Mouse (Mus musculus): ENCODE data around the gene Csnk1g2. TPM values are rescaled to one million over a fixed set of nuclear protein-coding genes. Genes with fewer than 3 reads are reported as not detected.
"Not testable (repeated sequence)": the region's sequence is repeated elsewhere in the genome, so short reads cannot be mapped to it uniquely, and the experiment has no call there.

Gene Csnk1g2
- polyA plus RNA-seq, 1 experiment: 252 TPM

DNA sequence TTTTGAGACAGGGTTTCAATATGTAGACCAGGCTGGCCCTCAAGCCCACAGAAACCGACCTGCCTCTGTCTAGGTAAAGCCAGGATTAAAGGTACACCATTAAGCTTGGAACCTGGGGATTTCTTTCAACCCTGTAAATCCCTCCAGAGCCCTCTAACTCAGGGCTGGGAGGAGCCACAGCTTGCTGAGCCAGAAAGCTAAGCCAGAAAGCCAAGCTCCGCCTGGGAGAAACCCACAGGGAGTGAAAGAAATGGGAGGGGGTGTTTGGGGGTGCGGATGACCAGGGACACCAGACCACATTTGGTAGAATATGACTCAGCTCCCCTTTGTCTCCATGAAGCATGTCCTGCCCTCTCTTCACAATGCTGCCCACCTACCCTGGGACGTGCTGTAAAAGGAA, 26.3 kb upstream of the Csnk1g2 start:
- no peak for DNase-seq (ENCODE audit: extremely low spot score in 1 of 2, low spot score in 1 of 2)

DNA sequence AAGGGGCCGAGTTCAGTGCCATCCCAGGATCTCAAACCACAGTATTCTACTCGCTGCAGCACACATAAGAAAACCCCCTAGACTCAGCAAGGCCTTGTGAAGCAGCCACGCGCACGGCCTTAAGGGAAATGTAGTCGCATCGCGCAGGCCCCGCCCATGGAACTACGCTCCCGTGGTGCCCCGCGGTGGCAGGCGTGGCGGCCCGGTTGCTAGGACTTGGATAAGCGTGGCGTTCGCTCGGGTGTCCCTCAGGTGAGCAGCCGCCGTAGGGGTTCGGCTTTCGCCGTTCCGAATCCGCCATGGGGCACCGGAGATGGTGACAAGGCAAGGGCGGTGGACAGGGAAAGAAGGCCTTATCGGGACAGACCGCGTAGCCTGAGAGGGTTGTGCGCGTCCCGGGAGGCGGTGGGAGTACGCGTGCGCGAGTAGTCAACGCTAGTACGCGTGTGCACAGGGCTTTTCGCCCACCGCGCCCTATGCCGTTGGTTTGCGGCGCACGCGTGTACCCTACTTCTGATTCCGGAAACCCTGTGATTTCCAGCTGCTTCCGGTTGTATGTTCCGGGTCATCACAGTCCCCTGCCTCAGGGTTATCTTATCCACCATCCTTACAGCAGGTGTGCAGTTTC, 19.8 kb upstream of the Csnk1g2 start, which contains the start of the genes Scamp4 and Adat3:
Scamp4 (plus strand) TSS at position 175 of the 628 bp plus-strand sequence.
Adat3 (plus strand) TSS at position 183 of the 628 bp plus-strand sequence.
- DNase-seq (ENCODE audit: extremely low spot score in 1 of 2, low spot score in 1 of 2): peak; percentile 93 to 96

DNA sequence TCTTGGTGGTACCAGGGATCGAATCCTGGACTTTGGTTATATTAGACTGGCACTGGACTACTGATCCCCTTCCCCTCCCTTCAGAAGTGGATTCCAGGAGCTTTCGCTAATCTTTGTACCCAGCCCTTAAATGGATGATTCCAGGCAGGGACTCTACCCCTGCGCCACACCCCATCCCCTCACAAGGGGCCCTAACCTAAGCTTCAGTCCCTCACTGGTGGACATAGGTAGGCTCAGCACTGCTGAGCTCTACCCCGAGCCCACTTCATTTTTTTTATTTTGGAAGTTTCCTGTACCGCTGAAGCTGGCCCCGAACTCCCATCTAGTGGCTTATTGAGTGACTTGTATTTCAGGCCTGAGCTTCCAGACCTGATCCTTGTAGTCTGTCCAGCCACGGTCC, 19.3 kb upstream of the Csnk1g2 start:
- DNase-seq (ENCODE audit: extremely low spot score in 1 of 2, low spot score in 1 of 2): no peak

DNA sequence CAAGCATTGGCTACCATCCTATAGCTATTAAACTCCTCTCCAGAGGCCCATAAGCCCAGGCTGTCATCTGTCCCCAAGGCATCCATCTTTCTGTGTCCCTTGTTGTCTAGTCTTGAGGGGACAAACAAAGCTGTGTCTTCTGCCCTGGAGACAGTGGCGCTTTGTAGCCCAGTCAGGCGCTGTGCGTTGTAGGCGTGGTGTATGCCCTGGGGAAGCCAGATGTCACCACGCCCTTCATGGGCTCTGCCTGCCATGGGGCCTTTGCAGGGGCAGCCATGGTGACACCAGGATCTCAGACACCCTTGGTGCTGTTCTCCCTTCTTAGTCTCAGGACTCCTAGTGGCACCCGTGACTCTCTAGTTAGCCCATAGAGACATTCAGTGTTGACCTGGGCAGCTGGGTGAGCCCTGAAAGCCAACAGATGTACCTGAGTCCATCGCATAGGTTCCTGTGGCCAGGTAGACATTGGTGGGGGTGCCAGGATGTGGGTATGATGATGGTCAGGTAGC, 18.6 kb upstream of the Csnk1g2 start:
- no peak for DNase-seq (ENCODE audit: extremely low spot score in 1 of 2, low spot score in 1 of 2)

DNA sequence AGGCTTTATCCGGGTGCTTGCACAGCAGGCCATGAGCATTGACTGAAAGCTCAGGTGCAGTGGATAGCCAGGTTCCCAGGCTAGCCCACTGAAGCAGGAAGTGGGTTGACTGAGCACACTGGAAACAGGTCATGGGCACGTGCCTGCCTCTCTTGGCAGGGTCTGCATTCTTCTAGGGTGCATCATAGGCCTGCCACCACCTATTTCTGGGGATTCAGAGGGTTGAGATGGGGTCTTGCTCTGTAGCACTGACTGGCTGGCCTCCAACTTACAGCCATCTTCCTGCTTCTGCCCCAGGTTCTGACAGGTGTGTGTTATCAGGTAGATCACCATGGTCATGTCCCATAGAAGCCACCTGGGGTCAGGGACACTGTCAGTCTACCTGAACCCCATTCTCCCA, 17.6 kb upstream of the Csnk1g2 start:
- no peak for DNase-seq (ENCODE audit: extremely low spot score in 1 of 2, low spot score in 1 of 2)

DNA sequence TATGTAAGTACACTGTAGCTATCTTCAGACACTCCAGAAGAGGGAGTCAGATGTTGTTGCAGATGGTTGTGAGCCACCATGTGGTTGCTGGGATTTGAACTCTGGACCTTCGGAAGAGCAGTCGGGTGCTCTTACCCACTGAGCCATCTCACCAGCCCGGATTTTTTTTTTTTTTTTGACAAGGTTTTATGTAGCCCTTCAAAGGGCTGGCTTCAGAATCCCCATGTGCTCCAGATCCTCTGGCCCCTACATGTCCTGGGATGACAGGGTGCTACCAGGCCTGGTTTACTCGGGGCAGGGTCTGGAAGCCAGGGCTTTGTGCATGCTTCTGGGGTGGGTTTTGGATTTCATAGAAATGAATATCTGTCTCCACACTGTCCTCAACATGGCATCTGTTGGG, 16.9 kb upstream of the Csnk1g2 start, which contains the start of gene Gm49322:
Gm49322 (plus strand) TSS at position 301 of the 400 bp plus-strand sequence.
- DNase-seq (ENCODE audit: extremely low spot score in 1 of 2, low spot score in 1 of 2): not testable (repeated sequence)

DNA sequence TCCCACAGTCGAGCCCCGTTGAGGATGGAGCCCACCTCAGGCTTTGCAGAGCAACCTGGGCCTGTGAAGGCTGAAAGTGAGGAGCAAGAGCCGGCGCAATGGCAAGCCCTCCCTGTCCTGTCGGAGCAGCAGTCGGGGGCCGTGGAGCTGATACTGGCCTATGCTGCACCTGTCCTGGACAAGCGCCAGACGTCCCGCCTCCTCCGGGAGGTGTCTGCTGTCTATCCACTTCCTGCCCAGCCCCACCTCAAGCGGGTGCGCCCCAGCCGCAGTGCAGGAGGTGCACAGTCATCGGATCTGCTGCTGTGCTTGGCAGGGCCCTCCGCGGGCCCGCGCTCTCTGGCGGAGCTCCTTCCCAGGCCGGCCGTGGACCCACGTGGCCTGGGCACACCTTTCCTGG, 16.3 kb upstream of the Csnk1g2 start:
- DNase-seq (ENCODE audit: extremely low spot score in 1 of 2, low spot score in 1 of 2): no peak

DNA sequence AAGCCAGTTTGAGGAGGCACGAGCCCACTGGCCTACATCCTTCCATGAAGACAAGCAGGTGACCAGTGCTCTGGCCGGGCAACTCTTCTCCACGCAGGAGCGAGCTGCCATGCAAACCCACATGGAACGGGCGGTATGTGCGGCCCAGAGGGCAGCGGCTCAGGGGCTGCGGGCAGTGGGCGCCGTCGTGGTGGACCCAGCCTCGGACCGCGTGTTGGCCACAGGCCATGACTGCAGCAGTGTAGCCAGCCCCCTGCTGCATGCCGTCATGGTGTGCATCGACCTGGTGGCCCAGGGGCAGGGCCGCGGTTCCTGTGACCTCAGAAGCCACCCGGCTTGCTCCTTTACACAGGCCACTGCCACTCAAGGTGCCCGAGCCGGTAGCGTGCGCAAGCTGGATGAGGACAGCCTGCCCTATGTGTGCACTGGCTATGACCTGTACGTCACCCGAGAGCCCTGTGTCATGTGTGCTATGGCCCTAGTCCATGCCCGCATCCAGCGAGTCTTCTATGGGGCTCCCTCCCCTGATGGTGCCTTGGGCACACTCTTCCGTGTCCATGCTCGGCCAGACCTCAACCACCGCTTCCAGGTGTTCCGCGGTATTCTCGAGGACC, 15.8 kb upstream of the Csnk1g2 start:
- no peak for DNase-seq (ENCODE audit: extremely low spot score in 1 of 2, low spot score in 1 of 2)

DNA sequence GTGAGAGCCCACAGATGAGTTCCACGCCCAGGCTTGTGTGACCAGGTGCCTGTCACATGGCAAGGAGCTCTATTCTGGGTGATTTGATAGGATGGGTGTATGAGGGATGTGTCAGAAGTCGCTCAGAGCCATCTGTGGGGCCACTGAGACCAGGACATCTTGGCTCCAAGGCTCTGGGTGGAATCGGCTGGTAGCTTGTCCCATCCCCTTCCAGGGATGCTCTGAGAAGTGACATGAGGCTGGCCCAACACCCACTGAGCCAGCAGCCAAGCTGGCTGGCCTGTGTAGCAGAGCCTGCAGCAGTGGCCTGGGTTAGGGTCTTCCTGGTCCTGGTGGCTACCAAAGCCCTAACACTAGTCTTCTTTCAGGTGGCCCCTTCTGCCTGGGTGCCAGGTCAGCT, 14.2 kb upstream of the Csnk1g2 start:
- DNase-seq (ENCODE audit: extremely low spot score in 1 of 2, low spot score in 1 of 2): no peak

DNA sequence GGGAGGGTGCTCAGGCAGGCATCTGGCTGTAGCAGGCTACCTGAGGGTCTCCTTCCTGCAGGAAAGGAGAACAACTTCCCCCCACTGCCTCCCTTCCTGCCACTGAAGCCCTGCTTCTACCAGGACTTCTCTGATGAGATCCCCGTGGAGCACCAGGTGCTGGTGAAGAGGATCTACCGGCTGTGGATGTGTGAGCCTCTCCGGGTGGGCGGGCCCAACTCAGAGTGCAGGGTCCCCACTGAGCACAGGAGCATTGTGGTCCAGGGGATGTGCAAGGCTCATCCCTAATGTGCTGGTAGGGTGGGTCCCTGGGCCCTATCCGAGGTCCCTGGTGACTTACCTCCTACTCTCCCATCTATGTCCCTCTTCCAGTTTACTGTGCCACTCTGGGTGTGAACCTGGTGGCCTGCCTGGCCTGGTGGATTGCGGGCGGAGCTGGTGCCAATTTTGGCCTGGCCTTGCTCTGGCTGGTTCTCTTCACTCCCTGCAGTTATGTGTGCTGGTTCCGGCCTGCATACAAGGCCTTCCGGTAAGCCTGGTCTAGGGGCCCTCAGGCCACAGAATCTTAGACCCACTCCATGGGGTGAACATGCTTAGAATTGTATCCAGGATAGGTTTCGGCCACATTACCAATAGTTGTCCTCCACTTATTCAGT, 13.2 kb upstream of the Csnk1g2 start:
- no peak for DNase-seq (ENCODE audit: extremely low spot score in 1 of 2, low spot score in 1 of 2)

DNA sequence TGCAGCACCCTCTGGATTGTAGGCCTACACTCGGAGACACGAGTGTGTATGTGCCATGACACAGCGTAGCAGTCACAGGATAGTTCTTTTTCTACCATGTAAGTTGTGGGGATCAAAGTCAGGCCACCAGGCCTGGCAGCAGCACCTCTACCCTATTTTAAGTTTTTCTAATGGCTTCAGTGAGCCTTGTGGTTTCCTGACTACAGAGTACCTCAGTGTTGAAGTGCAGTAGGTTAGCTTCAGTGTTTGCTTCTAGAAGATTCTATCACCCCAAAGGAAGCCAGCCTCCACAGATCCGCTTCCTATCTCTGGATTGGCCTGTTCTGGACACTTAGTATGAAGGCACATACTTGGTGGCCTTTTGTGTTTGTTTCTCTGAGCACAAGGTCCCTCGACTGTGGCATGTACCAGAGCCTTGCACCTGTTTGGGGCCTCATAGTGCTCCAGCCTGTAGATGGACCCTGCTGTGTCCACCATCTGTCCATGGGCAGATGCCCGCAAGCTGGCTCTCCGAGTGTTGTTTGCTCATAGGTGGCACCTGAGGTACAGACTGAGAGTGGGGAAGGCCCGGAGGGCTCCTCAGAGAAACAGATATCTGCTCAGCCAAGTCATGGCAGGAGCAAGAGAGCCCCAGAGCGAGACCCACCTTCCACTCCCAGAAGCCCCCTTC, 12.4 kb upstream of the Csnk1g2 start:
- DNase-seq (ENCODE audit: extremely low spot score in 1 of 2, low spot score in 1 of 2): no peak

DNA sequence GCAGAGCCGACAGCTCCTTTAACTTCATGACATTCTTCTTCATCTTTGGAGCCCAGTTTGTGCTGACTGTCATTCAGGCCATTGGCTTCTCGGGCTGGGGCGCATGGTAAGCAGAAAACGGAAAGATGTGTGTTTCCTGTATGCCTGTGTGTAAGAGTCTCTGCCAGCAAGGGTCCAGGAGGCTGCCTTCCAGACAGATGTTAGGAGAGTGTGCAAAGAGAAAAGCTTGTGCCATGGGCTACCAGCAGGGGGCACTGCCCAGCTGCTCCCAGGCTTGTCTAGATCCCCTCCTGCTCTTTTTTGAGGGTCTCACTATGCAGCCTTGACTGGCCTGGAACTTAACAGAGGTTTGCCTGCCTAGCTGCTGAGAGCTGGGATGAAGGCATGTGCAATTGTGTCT, 11.6 kb upstream of the Csnk1g2 start:
- DNase-seq (ENCODE audit: extremely low spot score in 1 of 2, low spot score in 1 of 2): peak in 1 of 2 experiments; percentile 58

DNA sequence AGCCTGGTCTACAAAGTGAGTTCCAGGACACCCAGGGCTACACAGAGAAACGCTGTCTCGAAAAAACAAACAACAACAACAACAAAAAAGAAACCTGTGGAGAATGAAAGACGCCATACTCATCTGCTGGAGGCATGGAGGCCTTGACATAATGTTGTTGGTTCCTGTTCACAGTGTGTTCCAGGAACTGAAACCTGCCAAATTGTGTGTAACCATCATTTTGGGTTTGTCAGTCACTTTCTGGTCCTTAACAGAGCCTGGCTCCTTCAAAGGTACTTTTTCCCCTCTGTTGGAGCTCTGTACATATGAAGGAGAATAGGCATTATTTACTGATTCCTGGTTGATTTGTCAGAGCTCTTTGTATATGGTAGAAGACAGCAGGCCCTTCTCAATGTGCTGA, 10.7 kb upstream of the Csnk1g2 start:
- DNase-seq (ENCODE audit: extremely low spot score in 1 of 2, low spot score in 1 of 2): no peak

DNA sequence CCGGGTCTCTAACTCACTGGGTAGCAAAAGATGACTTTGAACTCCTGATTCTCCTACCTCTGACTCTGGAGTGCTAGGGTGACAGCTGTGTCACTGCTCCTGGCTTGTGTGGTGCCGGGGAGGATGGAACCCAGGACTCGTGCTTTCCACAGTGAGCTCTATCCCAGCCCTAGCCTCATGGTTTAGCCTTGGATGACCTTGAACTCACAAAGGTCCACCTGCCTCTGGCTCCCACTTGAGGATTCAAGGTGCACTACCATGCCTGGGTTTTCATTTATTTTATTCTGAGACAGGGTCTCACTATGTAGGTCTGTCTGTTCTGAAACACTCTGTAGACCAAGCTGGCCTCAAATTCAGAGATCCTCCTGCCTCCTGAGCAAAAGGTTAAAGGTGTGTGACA, 8.8 kb upstream of the Csnk1g2 start:
- DNase-seq (ENCODE audit: extremely low spot score in 1 of 2, low spot score in 1 of 2): no peak

DNA sequence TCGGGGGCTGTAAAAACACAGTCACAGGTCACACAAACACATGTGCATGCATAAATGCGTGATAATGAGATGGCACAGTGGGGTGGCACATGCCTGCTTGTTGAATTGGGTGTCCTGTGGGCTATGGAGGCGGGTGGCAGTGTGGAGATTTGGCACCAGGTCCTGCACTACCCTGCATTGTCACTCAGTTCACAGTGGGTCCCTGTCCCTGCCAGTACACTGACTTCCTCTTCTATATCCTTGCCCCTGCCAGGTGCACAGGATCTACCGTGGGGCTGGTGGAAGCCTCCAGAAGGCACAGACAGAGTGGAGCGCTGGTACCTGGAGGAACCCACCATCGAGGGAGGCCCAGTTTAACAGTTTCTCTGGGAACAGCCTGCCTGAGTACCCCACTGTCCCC, 8.3 kb upstream of the Csnk1g2 start:
- no peak for DNase-seq (ENCODE audit: extremely low spot score in 1 of 2, low spot score in 1 of 2)

DNA sequence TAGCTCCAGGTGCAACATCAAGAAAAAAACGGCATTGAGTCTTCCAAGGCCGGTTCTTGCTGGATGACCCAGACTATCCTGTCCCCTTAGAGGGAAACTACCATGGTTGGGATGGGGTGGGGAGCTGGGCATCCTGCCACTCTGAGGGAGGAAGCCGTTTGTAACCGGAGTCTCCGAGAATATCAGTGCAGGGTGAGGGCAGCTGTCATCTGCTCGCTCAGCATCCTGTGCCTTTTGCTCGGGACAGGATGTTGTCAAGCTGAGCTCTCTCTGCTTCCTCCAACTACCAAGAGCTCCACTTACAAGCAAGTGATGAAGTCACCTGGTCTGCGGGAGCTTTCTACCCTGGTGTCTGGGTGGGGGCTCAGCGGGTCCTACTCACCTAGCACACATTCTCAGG, 4.5 kb upstream of the Csnk1g2 start:
- DNase-seq (ENCODE audit: extremely low spot score in 1 of 2, low spot score in 1 of 2): no peak

DNA sequence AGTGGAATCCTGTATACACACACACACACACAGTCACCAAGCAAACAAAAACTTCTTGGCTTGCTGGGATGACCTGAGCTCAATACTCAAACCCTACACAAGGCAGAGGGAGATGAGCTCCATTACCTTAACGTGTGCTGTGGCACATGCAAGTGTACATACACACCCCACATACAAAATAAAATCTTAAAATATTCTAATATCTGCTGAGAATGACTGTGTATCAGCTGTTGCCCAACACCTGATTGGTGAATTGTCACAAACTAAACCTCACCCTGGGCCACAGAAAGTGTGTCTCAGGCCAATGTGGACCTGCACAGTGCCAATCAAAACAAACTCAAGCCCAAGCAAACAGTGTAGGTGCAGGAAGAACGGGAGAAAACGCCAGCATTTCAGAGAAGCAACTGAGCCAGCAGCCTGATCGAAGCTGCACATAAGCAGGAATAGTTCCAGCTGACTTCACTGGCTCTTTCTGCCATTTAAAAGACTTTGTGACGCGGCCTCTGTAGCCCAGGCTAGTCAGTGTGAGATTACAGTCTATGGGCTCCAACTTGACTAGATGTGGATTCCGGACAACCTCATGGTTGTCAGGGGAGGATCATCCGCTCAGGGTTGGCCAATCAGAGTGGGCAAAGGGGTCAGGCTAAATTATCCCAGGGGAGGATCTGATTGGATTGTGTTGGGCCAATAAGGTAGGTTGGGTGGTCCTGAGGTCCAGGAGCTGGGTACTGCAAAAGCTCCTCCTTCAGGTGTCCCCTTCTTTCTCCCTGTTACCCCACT, 3.0 kb upstream of the Csnk1g2 start:
- DNase-seq (ENCODE audit: extremely low spot score in 1 of 2, low spot score in 1 of 2): no peak

DNA sequence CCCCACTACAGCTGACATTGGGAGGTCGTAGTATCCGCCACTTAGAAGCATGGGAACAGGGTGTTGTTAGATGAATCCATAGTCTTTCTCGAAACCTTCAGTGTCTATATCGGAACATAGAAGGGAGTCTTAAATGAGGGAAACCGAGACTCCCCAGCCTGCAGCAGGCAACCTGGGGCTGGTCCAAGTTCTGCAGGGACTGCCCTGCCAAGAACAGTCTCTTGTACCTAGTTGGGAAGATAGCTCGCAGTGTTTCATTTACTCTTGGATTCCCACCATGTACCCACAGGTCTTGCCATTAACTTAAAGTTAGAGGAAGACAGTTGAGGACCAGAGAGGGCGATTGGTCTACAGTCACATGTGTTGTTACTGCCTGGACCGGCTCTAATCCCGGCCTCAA, 2.3 kb upstream of the Csnk1g2 start:
- no peak for DNase-seq (ENCODE audit: extremely low spot score in 1 of 2, low spot score in 1 of 2)

DNA sequence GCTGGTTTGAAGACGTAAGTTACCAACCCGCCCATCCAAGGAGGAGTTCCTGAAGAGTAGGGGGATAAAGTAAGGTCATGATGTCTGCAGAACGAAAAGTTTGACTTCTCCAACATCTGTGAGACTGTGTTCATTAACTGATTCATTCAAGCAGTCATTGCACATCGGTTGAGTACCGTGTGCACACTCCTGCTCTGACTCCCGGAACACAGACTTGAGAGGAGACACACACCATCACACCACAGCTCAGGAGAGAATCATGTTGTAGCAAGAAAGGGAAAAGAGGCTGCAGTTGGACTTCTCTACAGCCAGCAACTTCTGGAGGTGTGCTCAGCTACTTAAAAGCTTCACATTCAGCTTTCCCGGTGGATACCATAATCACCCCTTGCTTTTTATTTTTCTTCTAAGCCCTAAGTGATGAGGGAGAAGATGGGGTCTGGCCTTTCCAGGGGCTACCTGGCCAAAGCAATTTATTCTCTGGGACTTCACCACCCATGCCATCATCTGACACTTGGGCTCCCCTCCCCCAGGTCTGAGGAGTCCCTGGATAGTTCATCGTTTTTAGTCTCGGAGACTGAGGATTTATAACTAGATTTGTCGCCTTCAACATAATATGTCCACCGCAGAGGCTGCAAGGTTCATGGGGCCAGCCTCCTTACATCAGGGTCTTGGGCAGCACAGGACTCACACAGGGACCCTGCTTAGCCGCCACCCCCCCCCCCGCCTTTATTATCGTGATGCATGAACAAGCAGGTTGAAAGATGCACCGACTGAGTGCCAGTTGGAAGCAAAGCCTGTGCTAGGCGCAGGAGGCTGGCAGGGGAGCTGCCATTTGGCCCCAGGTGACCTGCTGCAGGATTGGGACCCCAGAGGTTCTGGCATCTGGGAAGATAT, 1.6 kb upstream of the Csnk1g2 start:
- DNase-seq (ENCODE audit: extremely low spot score in 1 of 2, low spot score in 1 of 2): no peak

DNA sequence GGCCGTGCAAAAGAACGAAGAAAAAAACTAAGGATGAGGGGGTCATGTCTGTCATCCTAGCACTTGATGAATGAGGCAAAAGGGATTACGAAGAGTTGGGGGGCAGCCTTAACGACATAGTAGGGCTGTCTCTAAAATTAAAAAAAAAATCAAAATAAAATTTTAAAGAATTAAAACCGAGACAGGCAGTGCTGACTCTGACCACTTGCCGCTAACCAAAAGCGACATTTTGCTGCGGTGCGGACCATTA, 1.0 kb upstream of the Csnk1g2 start:
- peak in 1 of 2 experiments; percentile 30 for DNase-seq (ENCODE audit: extremely low spot score in 1 of 2, low spot score in 1 of 2)

Measured in frontal cortex, adult 2 months (tissue).